Mouse (Mus musculus): ENCODE data around the gene G430095P16Rik.

DNA sequence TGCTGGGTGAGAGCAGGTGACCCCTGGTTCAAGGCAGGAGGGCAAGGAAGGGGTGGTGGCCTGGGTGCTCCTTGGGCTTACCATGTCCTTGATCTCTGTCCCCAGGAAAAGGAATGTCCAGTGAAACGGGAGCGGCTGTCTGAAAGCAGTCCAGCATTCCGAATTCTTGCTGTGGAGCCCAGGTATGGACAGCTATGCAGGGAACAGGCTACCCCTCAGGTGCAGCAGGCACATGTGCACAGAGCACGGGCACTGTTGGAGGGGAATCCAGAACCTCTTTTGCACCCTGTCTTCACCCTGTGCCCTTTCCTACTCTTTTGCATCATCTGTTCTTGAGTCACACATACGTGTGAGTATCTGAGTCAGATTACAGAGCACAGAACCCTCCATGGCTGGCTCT is 24.5 kb upstream of the G430095P16Rik start:
- TF ChIP-seq GATA1 (IDR thresholded peaks at IDR 0.05; ENCODE audit: borderline replicate concordance, low read length) (no peak), FLI1 (IDR thresholded peaks at IDR 0.05; ENCODE audit: low read length) (no peak)
